Mouse (Mus musculus): ENCODE results near the gene Oat.

GRCm38 (mm10) chr7:132513419-132513982, 62.7 kb downstream of the Oat start:
- TF ChIP-seq CTCF (IDR thresholded peaks at IDR 0.05; ENCODE audit: low read depth) (no peak), EP300 (optimal IDR thresholded peaks at IDR 0.05) (no peak)
